Mouse (Mus musculus) lung, postnatal 10 days (tissue): ENCODE data around the gene Gm21866.
"Not testable (repeated sequence)": the region's sequence is repeated elsewhere in the genome, so short reads cannot be mapped to it uniquely, and the experiment has no call there.

Source experiments
- DNase-seq: peaks from one replicate; pipeline ENCODE4 v3.0.0; 2021

The Gm21866 gene

GRCm38 (mm10) chrY:13465479-13465878 is at the start of gene Gm21866:
TSS of gene Gm21866 (minus strand) at chrY:13465579.
- DNase-seq: not testable (repeated sequence)

GRCm38 (mm10) chrY:13493726-13494125 is 28.3 kb upstream of the Gm21866 start, which contains the start of gene Gm20773:
TSS of gene Gm20773 (plus strand) at chrY:13494026.
- DNase-seq: not testable (repeated sequence)
